Mouse (Mus musculus): ENCODE results near the gene Olfr1469.
"Not testable (repeated sequence)": the region's sequence is repeated elsewhere in the genome, so short reads cannot be mapped to it uniquely, and the experiment has no call there.

The Olfr1469 gene

DNA sequence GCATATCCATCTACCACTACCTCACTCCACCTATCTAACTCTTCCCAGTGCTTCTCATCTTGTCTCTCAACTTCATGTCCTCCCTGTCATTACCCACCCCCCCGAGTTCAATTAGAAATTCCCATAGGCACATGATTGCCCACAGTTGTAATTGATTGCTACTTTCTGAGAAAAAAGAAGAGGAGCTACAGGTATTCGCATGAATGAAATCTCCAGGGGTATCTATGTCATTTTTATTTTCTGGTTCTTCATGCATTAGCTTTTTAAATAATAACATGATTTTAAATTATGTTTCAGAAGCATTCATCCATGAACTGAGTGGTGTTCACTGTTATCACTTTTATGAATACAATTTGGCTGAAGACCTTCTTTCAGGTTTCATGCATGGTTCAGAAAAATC lies at the start of gene Olfr1469:
TSS of gene Olfr1469 (plus strand) at position 301 of the 400 bp plus-strand sequence.
- DNase-seq (ENCODE audit: extremely low spot score), result no peak

DNA sequence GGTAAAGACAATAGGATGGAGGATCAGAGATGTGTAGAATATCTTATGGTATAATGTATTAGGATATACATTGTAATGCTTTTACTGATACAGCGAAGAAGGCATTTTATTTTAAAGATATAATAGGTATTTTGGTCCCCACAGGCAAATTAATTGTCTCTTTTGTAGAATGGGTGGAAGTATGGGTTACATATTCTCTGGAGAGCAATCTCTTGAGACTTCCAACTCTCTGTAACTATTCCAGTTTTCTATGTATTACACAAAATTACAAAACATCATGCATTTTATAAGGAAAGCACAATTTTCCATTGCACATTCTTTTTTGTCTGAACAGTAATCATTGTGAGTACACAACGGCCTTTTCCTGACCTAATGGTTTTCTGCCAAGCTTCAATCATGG lies 45.7 kb upstream of the Olfr1469 start, which contains the start of gene Olfr1467:
TSS of gene Olfr1467 (plus strand) at position 301 of the 400 bp plus-strand sequence.
- DNase-seq (ENCODE audit: extremely low spot score), result no peak

DNA sequence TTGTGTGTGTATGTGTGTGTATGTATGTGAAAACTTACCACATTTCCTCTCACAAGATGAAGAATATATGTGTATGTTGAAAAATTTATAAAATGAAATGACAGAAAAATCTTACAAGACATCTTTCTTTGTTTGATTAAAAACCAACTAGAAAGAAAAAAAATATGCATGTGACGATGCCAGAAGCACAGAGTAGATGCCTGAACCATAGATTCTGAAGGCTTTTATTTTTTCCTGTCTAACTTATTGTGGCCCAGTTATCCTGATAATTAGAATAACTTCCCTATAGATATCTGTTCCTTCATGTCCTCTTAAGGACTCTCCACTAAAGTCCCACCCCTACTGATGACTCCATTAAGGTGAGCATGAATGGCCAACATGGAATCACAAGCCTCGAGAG lies 35.5 kb downstream of the Olfr1469 start, which contains the start of gene Olfr1471:
TSS of gene Olfr1471 (plus strand) at position 301 of the 400 bp plus-strand sequence.
- not testable (repeated sequence) for DNase-seq (ENCODE audit: extremely low spot score)

DNA sequence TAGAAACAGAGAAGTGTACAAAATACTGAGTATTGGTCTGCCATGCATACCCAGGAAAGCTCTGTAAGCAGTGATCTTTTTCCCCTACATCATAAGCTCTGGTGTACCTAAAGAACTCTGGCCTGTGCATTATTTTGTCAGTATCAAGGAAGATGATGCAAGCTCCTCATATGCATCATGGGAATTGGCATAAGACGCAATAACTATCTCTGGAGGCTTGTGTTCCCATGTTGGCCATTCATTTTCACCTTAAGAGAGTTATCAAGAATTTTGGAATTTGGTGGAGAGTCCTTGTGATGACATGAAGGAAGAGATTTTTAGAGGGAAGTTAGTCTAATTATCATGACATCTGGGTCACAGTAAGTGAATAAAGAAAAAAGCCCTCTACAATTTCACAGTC lies 48.3 kb downstream of the Olfr1469 start, which contains the start of gene Olfr1472:
TSS of gene Olfr1472 (minus strand) at position 101 of the 400 bp plus-strand sequence.
- DNase-seq (ENCODE audit: extremely low spot score), result no peak
